Mouse (Mus musculus) CD4-positive helper T cell, adult 2 months (primary cell): ENCODE data around the gene Blm.

Experiments
- DNase-seq: peaks from one replicate; pipeline ENCODE4 v3.0.0-alpha.2; 2012; ENCODE audit warnings: low read depth, missing footprints, low spot score

The Blm gene

DNA sequence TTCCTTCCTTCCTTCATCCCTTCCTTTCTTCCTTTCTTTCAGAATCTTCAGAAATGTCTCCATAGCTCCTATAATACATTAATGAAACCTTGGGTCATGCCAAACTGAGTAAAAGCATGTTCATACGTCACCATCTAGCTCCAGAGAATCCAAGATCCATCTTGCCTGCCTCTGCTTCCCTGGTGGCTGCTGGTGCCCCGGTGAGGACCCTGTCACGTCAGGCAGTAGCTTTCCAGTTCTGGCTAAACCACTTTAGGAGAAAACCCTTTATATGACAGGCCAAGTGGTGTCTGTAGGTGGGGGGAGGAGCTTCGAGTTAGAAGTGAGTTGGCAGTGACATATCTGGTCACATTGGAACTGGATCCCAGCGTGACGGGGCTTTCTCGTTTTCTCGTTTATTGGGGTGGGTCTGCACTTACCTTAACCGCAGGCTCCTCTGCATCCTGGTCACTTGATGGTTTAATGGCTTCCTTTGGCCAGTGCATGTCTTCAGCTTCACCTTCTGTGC lies 129.7 kb downstream of the Blm start, which contains the start of gene Furin:
TSS of gene Furin (minus strand) at position 249 of the 508 bp plus-strand sequence.
- DNase-seq, result peak; percentile 70
